Mouse (Mus musculus) limb, embryonic 15.5 days (tissue): ENCODE results near the gene Cd48. TPM values are rescaled to one million over a fixed set of nuclear protein-coding genes. Genes with fewer than 3 reads are reported as not detected.

ENCODE experiments used
- ATAC-seq: fragments of 200-750 bp; cut with Nextera tagmentation; 2 replicates; pipeline ENCODE4 v1.8.0; 2017; ENCODE audit warnings: low read depth, moderate TSS enrichment; ENCODE audit not compliant: insufficient number of reproducible peaks, low FRiP score, low TSS enrichment
- H3K27ac ChIP-seq: fragments of 300-500 bp; sonication (generic); 2 replicates; pipeline ENCODE4 v1.5.1; 2015; ENCODE audit warnings: moderate library complexity, mild to moderate bottlenecking, inconsistent platforms
- H3K27me3 ChIP-seq: fragments of 300-500 bp; sonication (generic); 2 replicates; pipeline ENCODE4 v1.6.1; 2015; ENCODE audit warnings: inconsistent platforms
- H3K36me3 ChIP-seq: fragments of 300-500 bp; sonication (generic); 2 replicates; pipeline ENCODE4 v1.6.1; 2015; ENCODE audit warnings: inconsistent platforms
- H3K4me1 ChIP-seq: fragments of 300-500 bp; sonication (generic); 2 replicates; pipeline ENCODE4 v1.6.1; 2015; ENCODE audit warnings: inconsistent platforms
- H3K4me2 ChIP-seq: fragments of 300-500 bp; sonication (generic); 2 replicates; pipeline ENCODE4 v1.6.1; 2015; ENCODE audit warnings: mild to moderate bottlenecking, inconsistent platforms
- H3K4me3 ChIP-seq: fragments of 300-500 bp; sonication (generic); 2 replicates; pipeline ENCODE4 v1.5.1; 2015; ENCODE audit warnings: mild to moderate bottlenecking, inconsistent platforms
- H3K9ac ChIP-seq: fragments of 300-500 bp; sonication (generic); 2 replicates; pipeline ENCODE4 v1.6.1; 2015; ENCODE audit warnings: inconsistent platforms
- H3K9me3 ChIP-seq: fragments of 300-500 bp; sonication (generic); 2 replicates; pipeline ENCODE4 v1.6.1; 2016; ENCODE audit warnings: inconsistent platforms
- WGBS: fragments of 180-500 bp; shearing (Covaris S2); methylation state at CpG from one replicate; pipeline ENCODE4 v1.1.7; 2015; 5-methylcytosine and 5-hydroxymethylcytosine counted together
- polyA plus RNA-seq: library from polyadenylated mRNA; unstranded; fragments of >200 nt; fragmentation: Nextera tagmentation; extraction: Ambion mirVana; gene quantifications from 2 replicates; pipeline ENCODE4 v1.2.1, GENCODE M21; 2015

Cd48 gene
- 4.8 and 5.2 TPM in 2 replicates for polyA plus RNA-seq

GRCm38 (mm10) chr1:171681531-171682299 lies at the start of gene Cd48:
Gene Cd48, plus strand, starts transcription at chr1:171682009.
- no peak within 1 kb of the TSS for H3K4me3 ChIP-seq
- no peak within 1 kb of the TSS for H3K9ac ChIP-seq
- no peaks in the 10 kb centered on the region for H3K27me3 ChIP-seq
- ATAC-seq = no peak
- H3K9me3 ChIP-seq = no peaks in the 10 kb centered on the region
- H3K36me3 ChIP-seq = no peaks in the 10 kb centered on the region
- H3K4me2 ChIP-seq = no peak within 1 kb of the TSS
- H3K4me1 ChIP-seq = no peaks in the 10 kb centered on the region
- WGBS = 86% methylated on average over 14 of the region's 14 CpGs
- no peak within 1 kb of the TSS for H3K27ac ChIP-seq

- Histone ChIP-seq H3K9ac (no peak overlapping the region), H3K36me3 (no peaks in the 10 kb centered on the region), H3K27ac (no peak overlapping the region), H3K27me3 (no peaks in the 10 kb centered on the region), H3K4me1 (no peaks in the 10 kb centered on the region; the same call in 1 of the 2 replicates), H3K4me2 (no peak overlapping the region), H3K4me3 (no peak overlapping the region), H3K9me3 (no peaks in the 10 kb centered on the region)
- 52% methylated on average over 6 of the region's 6 CpGs for WGBS
- no peak for ATAC-seq
Observed at GRCm38 (mm10) chr1:171635696-171636095, 46.1 kb upstream of the Cd48 start.

- no peak overlapping the region for H3K4me3 ChIP-seq
- H3K9me3 ChIP-seq = no peaks in the 10 kb centered on the region
- 80% methylated on average over 8 of the region's 8 CpGs for WGBS
- no peaks in the 10 kb centered on the region for H3K4me1 ChIP-seq
- no peak overlapping the region for H3K27ac ChIP-seq
- no peaks in the 10 kb centered on the region for H3K27me3 ChIP-seq
- ATAC-seq = no peak
- no peak overlapping the region for H3K9ac ChIP-seq
- no peak overlapping the region for H3K4me2 ChIP-seq
- H3K36me3 ChIP-seq = no peaks in the 10 kb centered on the region
Observed at GRCm38 (mm10) chr1:171637101-171637500, 44.7 kb upstream of the Cd48 start.

- no peak for ATAC-seq
- Histone ChIP-seq H3K36me3 (no peaks in the 10 kb centered on the region), H3K27ac (no peak overlapping the region), H3K9ac (no peak overlapping the region), H3K4me3 (no peak overlapping the region), H3K9me3 (no peaks in the 10 kb centered on the region), H3K27me3 (no peaks in the 10 kb centered on the region), H3K4me1 (no peaks in the 10 kb centered on the region), H3K4me2 (no peak overlapping the region)
- WGBS = 72% methylated on average over 2 of the region's 2 CpGs
Observed at GRCm38 (mm10) chr1:171638686-171639085, 43.1 kb upstream of the Cd48 start.

GRCm38 (mm10) chr1:171640796-171641195 lies 41.0 kb upstream of the Cd48 start:
- no peak for ATAC-seq
- 91% methylated on average over 6 of the region's 6 CpGs for WGBS

GRCm38 (mm10) chr1:171643612-171644011 lies 38.2 kb upstream of the Cd48 start:
- Histone ChIP-seq H3K27me3 (no peaks in the 10 kb centered on the region), H3K36me3 (no peaks in the 10 kb centered on the region), H3K4me1 (no peaks in the 10 kb centered on the region), H3K4me3 (no peak overlapping the region), H3K9me3 (no peaks in the 10 kb centered on the region), H3K9ac (no peak overlapping the region), H3K27ac (no peak overlapping the region), H3K4me2 (no peak overlapping the region)
- ATAC-seq = no peak
- WGBS = 74% methylated on average over 7 of the region's 7 CpGs

More at GRCm38 (mm10) chr1:171640796-171641195, 41.0 kb upstream of the Cd48 start:
- Histone ChIP-seq H3K4me2 (no peak overlapping the region), H3K9me3 (no peaks in the 10 kb centered on the region), H3K36me3 (no peaks in the 10 kb centered on the region), H3K27ac (no peak overlapping the region), H3K4me3 (no peak overlapping the region), H3K9ac (no peak overlapping the region), H3K27me3 (no peaks in the 10 kb centered on the region), H3K4me1 (no peaks in the 10 kb centered on the region)

GRCm38 (mm10) chr1:171646429-171646940 lies 35.3 kb upstream of the Cd48 start:
- no peak overlapping the region for H3K4me2 ChIP-seq
- no peak overlapping the region for H3K27ac ChIP-seq
- no peak overlapping the region for H3K9ac ChIP-seq
- no peaks in the 10 kb centered on the region for H3K27me3 ChIP-seq
- H3K9me3 ChIP-seq = no peaks in the 10 kb centered on the region
- H3K36me3 ChIP-seq = no peaks in the 10 kb centered on the region
- ATAC-seq = no peak
- no peak overlapping the region for H3K4me3 ChIP-seq
- H3K4me1 ChIP-seq = no peaks in the 10 kb centered on the region
- 65% methylated on average over 5 of the region's 5 CpGs for WGBS

- Histone ChIP-seq H3K27ac (no peak overlapping the region), H3K9ac (no peak overlapping the region), H3K4me3 (no peak overlapping the region), H3K9me3 (no peaks in the 10 kb centered on the region), H3K27me3 (no peaks in the 10 kb centered on the region), H3K36me3 (no peaks in the 10 kb centered on the region), H3K4me1 (no peaks in the 10 kb centered on the region), H3K4me2 (no peak overlapping the region)
- 78% methylated on average over 5 of the region's 5 CpGs for WGBS
- ATAC-seq = no peak
Observed at GRCm38 (mm10) chr1:171647716-171648115, 34.1 kb upstream of the Cd48 start.

GRCm38 (mm10) chr1:171648840-171649239 lies 33.0 kb upstream of the Cd48 start:
- Histone ChIP-seq H3K4me1 (no peaks in the 10 kb centered on the region), H3K4me2 (no peak overlapping the region), H3K36me3 (no peaks in the 10 kb centered on the region), H3K27ac (no peak overlapping the region), H3K9me3 (no peaks in the 10 kb centered on the region), H3K9ac (no peak overlapping the region), H3K27me3 (no peaks in the 10 kb centered on the region), H3K4me3 (no peak overlapping the region)
- no peak for ATAC-seq
- WGBS = 73% methylated on average over 8 of the region's 8 CpGs

- Histone ChIP-seq H3K27me3 (no peaks in the 10 kb centered on the region), H3K4me3 (no peak within 1 kb of the TSS), H3K36me3 (no peaks in the 10 kb centered on the region), H3K9me3 (no peaks in the 10 kb centered on the region), H3K4me2 (no peak within 1 kb of the TSS), H3K27ac (no peak within 1 kb of the TSS), H3K4me1 (no peaks in the 10 kb centered on the region), H3K9ac (no peak within 1 kb of the TSS)
- no peak for ATAC-seq
- WGBS = 78% methylated on average over 5 of the region's 5 CpGs
Observed at GRCm38 (mm10) chr1:171652734-171653133, 29.1 kb upstream of the Cd48 start, which contains the start of gene Slamf7. Gene Slamf7, minus strand, starts transcription at chr1:171653035.

- WGBS = 74% methylated on average over 5 of the region's 5 CpGs
- no peak overlapping the region for H3K4me2 ChIP-seq
- H3K27ac ChIP-seq = no peak overlapping the region
- H3K4me1 ChIP-seq = no peaks in the 10 kb centered on the region
- H3K4me3 ChIP-seq = no peak overlapping the region
- ATAC-seq = no peak
- H3K9ac ChIP-seq = no peak overlapping the region
- no peaks in the 10 kb centered on the region for H3K9me3 ChIP-seq
- no peaks in the 10 kb centered on the region for H3K36me3 ChIP-seq
- no peaks in the 10 kb centered on the region for H3K27me3 ChIP-seq
Observed at GRCm38 (mm10) chr1:171658561-171658991, 23.2 kb upstream of the Cd48 start.

GRCm38 (mm10) chr1:171660423-171660822 lies 21.4 kb upstream of the Cd48 start:
- H3K4me3 ChIP-seq = no peak overlapping the region
- H3K9me3 ChIP-seq = no peaks in the 10 kb centered on the region
- WGBS = 90% methylated on average over 1 of the region's 1 CpGs
- H3K4me1 ChIP-seq = no peaks in the 10 kb centered on the region
- H3K27ac ChIP-seq = no peak overlapping the region
- H3K4me2 ChIP-seq = no peak overlapping the region
- ATAC-seq = no peak
- no peaks in the 10 kb centered on the region for H3K27me3 ChIP-seq
- H3K36me3 ChIP-seq = no peaks in the 10 kb centered on the region
- H3K9ac ChIP-seq = no peak overlapping the region
